8 mouse cellular contexts compared by ENCODE assay signal in genomic region chr13:58543066-58543465, GRCm38 (mm10).
A peak's percentile ranks its signal among the peaks of the same experiment; 100 is the strongest.
DNase-seq lines count a peak whose midpoint lies in the region; ATAC-seq and TF ChIP-seq lines count a peak whose summit lies in the region.

No protein-coding gene starts in this region.

- peak; percentile 96 for TF ChIP-seq CTCF in lung, embryonic 14.5 days (IDR thresholded peaks at IDR 0.05; ENCODE audit: low read depth)

- peaks cover 27% of the 10 kb centered on the region for H3K4me1 ChIP-seq in forebrain, embryonic 16.5 days (replicated peaks; ENCODE audit: control insufficient read depth, insufficient read depth, low read length)
- no peaks in the 10 kb centered on the region; the same call in 1 of the 2 replicates for H3K4me1 ChIP-seq in lung, embryonic 14.5 days (ENCODE audit: insufficient read depth)

- DNase-seq in ES-CJ7 (ENCODE audit: low read depth, low spot score) = peak; percentile 78
- DNase-seq in cerebellum, adult 11 months = peak; percentile 40
- DNase-seq in heart, postnatal 25 days (ENCODE audit: low spot score) = peak; percentile 35
- DNase-seq in large intestine, adult 2 months (ENCODE audit: low read depth, low spot score) = peak; percentile 28
- DNase-seq in lung, embryonic 14.5 days = peak; percentile 88
- peak; percentile 64 for DNase-seq in ovary, postnatal 10 days (ENCODE audit: low spot score)
- DNase-seq in thymus, postnatal 0 days (ENCODE audit: low spot score) = peak; percentile 53

- peak; percentile 56 for ATAC-seq in forebrain, embryonic 16.5 days
- peak; percentile 79 for ATAC-seq in lung, embryonic 14.5 days (ENCODE audit: insufficient read depth)

- no peak overlapping the region; the same call in 1 of the 2 replicates for H3K9ac ChIP-seq in forebrain, embryonic 16.5 days (replicated peaks; ENCODE audit: low read depth, low read length)
- no peak overlapping the region for H3K9ac ChIP-seq in lung, embryonic 14.5 days

- H3K27ac ChIP-seq in forebrain, embryonic 16.5 days (ENCODE audit: low read length) = no peak overlapping the region; the same call in 1 of the 2 replicates
- H3K27ac ChIP-seq in lung, embryonic 14.5 days (ENCODE audit: low read depth) = no peak overlapping the region

- no peaks in the 10 kb centered on the region for H3K9me3 ChIP-seq in forebrain, embryonic 16.5 days (ENCODE audit: control insufficient read depth, low read length)
- no peaks in the 10 kb centered on the region for H3K9me3 ChIP-seq in lung, embryonic 14.5 days (ENCODE audit: low read depth, low read length)

- H3K27me3 ChIP-seq in forebrain, embryonic 16.5 days (replicated peaks; ENCODE audit: control insufficient read depth, insufficient read depth, low read length) = no peaks in the 10 kb centered on the region
- H3K27me3 ChIP-seq in lung, embryonic 14.5 days (ENCODE audit: insufficient read depth, low read length) = no peaks in the 10 kb centered on the region

- no peak overlapping the region for H3K4me2 ChIP-seq in forebrain, embryonic 16.5 days (ENCODE audit: low read length)
- no peak overlapping the region for H3K4me2 ChIP-seq in lung, embryonic 14.5 days

- H3K4me3 ChIP-seq in forebrain, embryonic 16.5 days (replicated peaks; ENCODE audit: low read length) = no peak overlapping the region
- no peak overlapping the region for H3K4me3 ChIP-seq in lung, embryonic 14.5 days (ENCODE audit: low read depth, low read length)

- intact Hi-C loops in heart, postnatal 25 days (cut with DNase I) = loop anchor here (1.0 to 5.0 kb wide), 4 partner anchors 131 to 384 kb away; partner anchors contain the start of gene 2210016F16Rik

- no peaks in the 10 kb centered on the region for H3K36me3 ChIP-seq in forebrain, embryonic 16.5 days (ENCODE audit: control insufficient read depth, insufficient read depth)
- H3K36me3 ChIP-seq in lung, embryonic 14.5 days (ENCODE audit: insufficient read depth) = no peaks in the 10 kb centered on the region

- WGBS in forebrain, embryonic 16.5 days = 41% methylated on average over 7 of the region's 7 CpGs
- WGBS in large intestine, adult 2 months = 43% methylated on average over 7 of the region's 7 CpGs
- 39% methylated on average over 7 of the region's 7 CpGs for WGBS in lung, embryonic 14.5 days

Comparison
In these comparisons a context has a peak if more than half of its experiments do, and no peak if none do; other contexts are left out.
1. DNase-seq: peak in every context shown above with its lines; median percentile 88 in lung, embryonic 14.5 days; 78 in ES-CJ7; 64 in ovary, postnatal 10 days; 53 in thymus, postnatal 0 days; 40 in cerebellum, adult 11 months; 35 in heart, postnatal 25 days; 28 in large intestine, adult 2 months.